Mouse (Mus musculus): ENCODE results near the gene Hmmr.

DNA sequence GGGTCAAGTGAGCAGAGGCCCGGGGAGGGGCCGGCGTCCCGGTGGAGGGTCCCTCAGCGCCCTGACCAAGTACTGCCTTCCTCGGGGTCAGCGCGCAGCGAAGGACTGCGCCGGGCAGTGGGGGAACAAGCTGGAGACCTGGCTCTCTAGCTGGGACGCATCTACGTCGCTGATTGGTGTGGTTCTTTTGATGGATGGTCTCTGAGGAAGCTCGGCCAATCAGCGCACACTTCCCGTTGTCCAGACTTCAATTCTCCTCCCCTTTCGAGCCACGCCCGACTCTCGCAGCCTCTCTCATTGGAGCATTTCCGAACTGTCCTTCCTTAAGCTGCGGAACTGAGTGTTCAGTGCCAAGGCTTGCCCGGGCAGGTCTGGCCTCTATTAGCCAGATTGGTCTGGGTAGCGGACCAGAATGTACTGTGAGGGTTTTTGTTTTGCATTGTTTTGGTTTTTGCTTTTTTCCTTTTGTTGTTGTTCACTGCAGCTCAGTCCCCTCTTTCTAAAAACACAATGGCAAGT, 21.9 kb upstream of the Hmmr start, which contains the start of gene Ccng1:
- TF ChIP-seq GATA1 (IDR thresholded peaks at IDR 0.05; ENCODE audit: borderline replicate concordance, low read length), result no peak
- TF ChIP-seq FLI1 (IDR thresholded peaks at IDR 0.05; ENCODE audit: low read length), result no peak

All from megakaryocyte, embryonic 14.5 days (primary cell).